Mouse (Mus musculus) cerebral cortex, adult 2 months (tissue): Measurements from ENCODE around the gene Adal.

Source experiments
- WGBS: fragments of 180-500 bp; shearing (Covaris S2); methylation state at CpG from one replicate; pipeline ENCODE4 v1.1.7; 2018; 5-methylcytosine and 5-hydroxymethylcytosine counted together

Adal gene

GRCm38 (mm10) chr2:121140018-121140882 is at the start of gene Adal, which contains the start of gene Lcmt2:
Gene Adal, plus strand, starts transcription at chr2:121140428.
Gene Lcmt2, minus strand, starts transcription at chr2:121140653.
- under 1% methylated on average over 87 of the region's 87 CpGs for WGBS

- 13% methylated on average over 9 of the region's 9 CpGs for WGBS
Observed at GRCm38 (mm10) chr2:121102051-121102450, 38.2 kb upstream of the Adal start.

DNA sequence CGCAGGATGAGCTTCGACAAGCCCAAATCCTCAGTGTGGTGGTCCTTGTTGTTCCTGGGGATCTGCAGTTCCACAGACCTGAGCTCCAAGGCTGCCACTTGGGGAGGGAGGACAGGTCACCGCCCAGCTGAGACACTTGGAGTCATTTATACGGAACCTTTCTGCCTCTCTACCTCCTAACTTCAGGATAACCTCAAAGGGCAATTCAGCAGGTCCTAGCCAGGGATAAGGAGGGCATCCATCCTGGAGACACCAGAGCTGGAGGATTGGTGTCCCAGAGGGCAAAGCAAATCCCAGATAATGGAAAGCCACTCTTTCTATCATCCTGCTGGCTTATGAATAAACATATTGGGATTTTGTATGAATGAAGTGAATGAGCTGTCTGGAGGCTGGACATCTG is 30.5 kb upstream of the Adal start, which contains the start of gene Tgm7:
Gene Tgm7, minus strand, starts transcription at position 101 of the 400 bp plus-strand sequence.
- 92% methylated on average over 4 of the region's 4 CpGs for WGBS

DNA sequence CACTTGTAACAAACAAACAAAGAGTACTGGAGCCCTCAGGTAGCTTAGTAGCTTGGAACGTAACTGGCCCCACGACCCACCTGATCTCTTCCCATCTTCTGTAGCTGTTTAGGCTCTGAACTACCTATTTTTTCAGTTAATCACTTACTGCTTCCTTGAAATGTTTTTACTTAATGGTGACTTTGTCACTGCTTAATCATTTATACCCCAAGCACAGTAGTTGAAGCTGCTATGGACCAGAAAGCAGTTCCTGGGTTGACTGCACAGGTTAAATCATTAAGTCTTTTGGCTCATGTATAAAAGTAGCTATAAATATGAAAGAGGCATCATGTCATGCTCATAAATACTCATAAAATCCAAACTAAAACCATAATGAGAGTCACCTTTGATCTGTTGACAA is 24.8 kb upstream of the Adal start:
- 95% methylated on average over 2 of the region's 2 CpGs for WGBS

DNA sequence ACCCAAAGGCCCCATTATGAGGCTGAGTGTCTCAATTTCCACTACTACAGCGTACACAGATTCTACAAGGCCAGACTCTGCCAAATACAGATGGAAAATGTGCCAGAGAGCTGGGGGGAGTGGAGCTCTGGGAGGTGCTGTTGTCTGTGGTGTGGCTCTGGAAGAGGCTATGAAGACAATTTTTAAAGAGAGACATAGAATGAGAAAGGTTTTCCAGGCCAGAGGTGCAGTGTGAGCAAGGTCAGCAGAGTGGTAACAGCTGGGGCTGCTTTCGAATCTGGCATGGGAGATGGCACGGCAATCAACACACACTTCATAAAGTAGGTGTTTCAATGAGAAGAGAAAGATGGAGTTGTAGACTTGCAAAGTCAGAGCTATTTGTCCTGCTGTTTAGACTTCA is 21.0 kb upstream of the Adal start:
- WGBS: 84% methylated on average over 3 of the region's 3 CpGs

DNA sequence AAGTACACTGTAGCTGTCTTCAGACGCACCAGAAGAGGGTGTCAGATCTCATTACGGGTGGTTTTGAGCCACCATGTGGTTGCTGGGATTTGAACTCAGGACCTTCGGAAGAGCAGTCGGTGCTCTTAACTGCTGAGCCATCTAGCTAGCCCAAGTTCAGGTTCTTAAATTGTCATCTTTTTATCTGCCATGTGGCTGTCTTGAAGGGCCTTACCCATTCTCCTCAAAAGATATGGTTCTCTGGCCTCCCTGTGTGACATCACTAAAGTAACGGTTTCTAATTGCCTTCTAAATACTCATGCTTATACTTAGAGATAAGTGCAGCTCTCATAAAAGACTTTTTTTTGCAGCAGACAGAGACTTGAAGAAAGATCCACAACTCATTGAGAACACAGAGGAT is 13.9 kb upstream of the Adal start:
- 96% methylated on average over 5 of the region's 5 CpGs for WGBS

GRCm38 (mm10) chr2:121127536-121127935 is 12.7 kb upstream of the Adal start:
- WGBS: 79% methylated on average over 1 of the region's 1 CpGs

DNA sequence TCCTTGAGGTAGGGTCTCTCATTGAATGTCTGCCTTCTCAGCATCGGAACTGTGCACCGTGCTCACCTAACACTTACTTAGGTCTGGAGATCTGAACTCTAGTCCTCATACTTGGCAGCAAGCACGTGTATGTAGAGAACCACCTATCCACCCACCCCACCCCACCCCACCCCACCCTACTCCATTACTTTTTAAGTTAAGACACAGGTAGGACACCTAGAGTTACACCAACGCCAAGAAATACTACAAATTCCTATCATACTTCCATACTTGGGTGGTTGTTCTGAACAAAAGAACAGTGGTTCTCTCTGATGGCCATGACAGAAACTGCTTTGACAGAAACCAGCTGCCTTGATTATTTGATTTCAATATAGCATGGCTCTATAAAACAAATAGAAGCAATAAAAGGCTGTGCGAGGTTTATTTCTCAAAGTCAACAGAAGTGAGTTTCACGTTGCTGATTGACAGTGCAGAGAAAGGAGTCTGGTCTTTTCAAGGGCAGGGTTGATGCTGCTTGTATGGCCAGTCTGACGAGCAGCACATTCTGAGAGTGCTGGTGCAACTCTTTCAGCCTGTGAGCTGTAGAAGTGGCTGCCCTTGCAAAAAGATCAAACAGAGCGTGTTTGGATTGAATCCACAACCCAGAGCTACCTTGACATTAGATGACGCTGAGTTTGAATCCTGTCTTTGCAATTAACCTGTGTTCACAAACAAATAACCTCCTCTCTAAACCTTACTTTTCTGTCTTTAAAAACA is 11.2 kb upstream of the Adal start:
- 80% methylated on average over 9 of the region's 9 CpGs for WGBS

GRCm38 (mm10) chr2:121132822-121133221 is 7.4 kb upstream of the Adal start:
- WGBS: 75% methylated on average over 1 of the region's 1 CpGs

GRCm38 (mm10) chr2:121137371-121137770 is 2.9 kb upstream of the Adal start:
- WGBS: 98% methylated on average over 4 of the region's 4 CpGs

GRCm38 (mm10) chr2:121139266-121140017 is 786 bp upstream of the Adal start:
- 24% methylated on average over 29 of the region's 29 CpGs for WGBS

DNA sequence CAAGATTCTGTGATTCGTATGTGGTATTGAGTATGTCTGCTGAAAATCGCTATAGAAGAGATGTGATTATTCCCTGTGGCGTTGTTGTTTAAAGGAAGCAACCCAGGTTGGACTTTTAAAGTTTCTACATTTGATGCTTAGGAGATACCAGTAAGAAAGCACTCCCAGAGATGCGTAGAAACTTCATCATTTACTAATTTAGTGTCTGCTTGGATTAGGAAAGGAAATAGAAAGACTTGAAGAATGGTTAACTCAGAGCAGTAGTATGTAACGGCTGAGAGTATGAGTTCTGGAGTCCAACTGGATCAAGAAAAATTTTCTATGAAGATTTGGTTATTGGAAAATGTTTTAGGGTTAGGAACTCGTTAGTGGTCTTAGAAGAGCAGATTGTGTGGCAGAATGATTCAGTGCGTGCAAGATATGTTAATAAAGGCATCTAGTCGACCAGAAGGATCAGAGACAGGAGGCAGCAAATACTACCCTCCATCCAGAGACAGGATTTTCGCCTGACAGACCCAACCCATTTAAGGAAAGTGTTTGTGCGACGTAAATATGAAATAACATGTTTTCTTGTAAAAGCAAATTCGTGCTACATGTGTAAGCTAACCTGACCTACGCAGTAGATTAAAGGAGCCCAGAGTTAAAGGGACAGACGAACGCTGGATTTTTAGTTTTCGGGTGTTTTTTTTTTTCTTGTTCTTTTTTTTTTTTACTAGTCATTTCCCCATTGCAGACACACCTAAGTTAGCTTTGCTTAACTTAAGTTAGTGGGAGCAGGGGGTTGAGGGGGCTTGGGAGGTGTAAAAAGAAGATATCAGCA is 1.2 kb downstream of the Adal start:
- 55% methylated on average over 16 of the region's 16 CpGs for WGBS

DNA sequence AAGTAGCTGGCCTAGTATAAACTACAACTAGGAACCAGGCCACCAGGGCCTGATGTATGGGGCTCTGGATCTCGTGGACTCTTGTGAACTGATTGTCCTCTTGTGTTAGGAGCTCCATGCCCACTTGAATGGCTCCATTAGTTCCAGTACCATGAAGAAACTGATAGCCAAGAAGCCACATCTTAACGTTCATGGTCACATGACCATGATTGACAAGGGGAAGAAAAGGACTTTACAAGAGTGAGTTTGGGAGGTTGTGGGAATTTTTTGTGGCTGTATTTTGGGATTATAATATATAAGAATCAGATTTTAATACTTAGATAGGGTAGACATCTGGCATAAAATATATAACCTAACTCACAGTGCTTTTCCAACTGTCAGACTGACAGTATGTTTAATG is 2.2 kb downstream of the Adal start:
- 64% methylated on average over 2 of the region's 2 CpGs for WGBS

- WGBS: 88% methylated on average over 5 of the region's 5 CpGs
Observed at GRCm38 (mm10) chr2:121149679-121150078, 9.5 kb downstream of the Adal start.

DNA sequence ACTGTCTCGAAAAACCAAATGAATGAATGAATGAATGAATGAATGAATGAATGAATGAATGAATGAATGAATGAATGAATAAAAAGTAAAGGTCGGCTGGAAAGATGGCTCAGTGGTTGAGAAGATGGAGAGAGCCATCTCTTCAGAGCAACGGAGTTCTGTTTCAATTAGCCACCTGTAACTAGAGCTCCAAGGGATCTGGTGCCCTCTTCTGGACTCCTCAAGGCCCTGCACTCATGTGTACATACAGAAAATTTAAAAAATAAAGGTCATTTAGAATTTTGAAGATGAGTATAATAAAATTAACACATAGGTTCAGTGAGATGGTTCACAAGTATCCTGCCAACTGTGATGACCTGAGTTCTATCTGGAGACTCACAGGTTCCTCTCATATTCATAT is 12.9 kb downstream of the Adal start:
- 96% methylated on average over 3 of the region's 3 CpGs for WGBS

GRCm38 (mm10) chr2:121169173-121169572 is 28.9 kb downstream of the Adal start:
- 59% methylated on average over 4 of the region's 4 CpGs for WGBS

GRCm38 (mm10) chr2:121169902-121170301 is 29.7 kb downstream of the Adal start:
- WGBS: 5% methylated on average over 9 of the region's 9 CpGs

GRCm38 (mm10) chr2:121170481-121170971 is 30.3 kb downstream of the Adal start, which contains the start of gene Tubgcp4:
Gene Tubgcp4, plus strand, starts transcription at chr2:121170654.
- under 1% methylated on average over 38 of the region's 38 CpGs for WGBS

DNA sequence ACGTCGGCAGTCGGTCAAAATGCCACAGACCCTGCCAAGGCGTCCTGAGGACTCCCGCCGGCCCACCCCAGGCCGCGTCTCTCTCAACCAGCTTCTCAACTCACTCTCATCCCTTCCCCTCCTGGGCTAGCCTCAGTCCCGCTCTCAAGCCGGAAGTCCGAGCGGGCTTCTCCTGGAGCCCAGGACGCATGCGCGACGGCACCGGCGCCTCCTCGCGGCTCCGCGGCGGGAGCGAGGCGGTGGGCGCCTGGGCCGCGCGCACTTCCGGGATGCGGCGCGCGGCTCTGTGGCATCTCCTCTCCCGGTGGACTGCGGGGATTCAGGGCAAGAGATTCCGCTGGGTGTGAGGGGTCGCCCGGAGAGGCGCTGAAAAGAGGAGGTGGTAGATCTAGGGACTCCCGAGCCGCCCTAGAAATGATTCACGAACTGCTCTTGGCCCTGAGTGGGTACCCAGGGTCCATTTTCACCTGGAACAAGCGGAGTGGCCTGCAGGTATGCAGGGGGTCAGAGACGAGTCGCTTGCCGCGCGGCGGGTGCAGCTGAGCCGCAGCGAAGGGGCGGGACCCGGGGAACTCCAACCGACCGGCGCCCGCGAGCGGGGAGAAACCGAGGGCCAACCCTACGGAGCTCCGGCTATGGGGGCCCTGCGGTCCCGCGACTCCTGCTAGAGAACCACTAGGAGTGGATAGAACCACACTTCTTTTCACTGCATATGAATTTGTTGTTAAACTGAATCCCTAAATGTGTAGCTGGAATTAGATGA is 30.9 kb downstream of the Adal start, which contains the start of gene Zscan29:
Gene Zscan29, minus strand, starts transcription at position 146 of the 763 bp plus-strand sequence.
- under 1% methylated on average over 66 of the region's 66 CpGs for WGBS
